Mouse (Mus musculus): ENCODE results near the gene Macrod1.

DNA sequence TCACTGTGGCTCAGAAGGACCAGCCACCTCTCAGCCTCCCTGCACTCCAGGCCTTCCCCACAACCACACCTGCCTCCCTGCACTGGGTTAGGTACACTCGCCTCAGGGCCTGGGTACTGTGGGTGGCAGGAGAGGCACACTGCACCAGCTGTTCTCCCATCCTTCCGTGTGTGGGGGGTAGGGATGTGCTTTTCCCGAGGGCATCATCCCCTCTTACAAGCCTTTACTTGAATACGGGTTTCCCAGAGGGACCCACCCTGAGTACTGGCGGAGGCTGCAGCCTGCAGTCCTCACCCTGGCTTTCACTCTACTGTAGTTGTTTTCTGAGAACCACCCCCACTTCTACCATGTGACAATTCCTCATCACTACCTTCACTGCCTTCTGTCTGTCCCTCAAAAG, 130.5 kb downstream of the Macrod1 start:
- TF ChIP-seq POLR2A (IDR thresholded peaks at IDR 0.05; ENCODE audit: borderline replicate concordance, low read depth, low read length): no peak
- no peak for TF ChIP-seq CTCF (IDR thresholded peaks at IDR 0.05; ENCODE audit: low read depth, low read length)

All from bone marrow macrophage, adult 2 months (primary cell).